Mouse (Mus musculus) common myeloid progenitor, adult 5-6 weeks (primary cell): ENCODE results near the gene Gp9. TPM values are rescaled to one million over a fixed set of nuclear protein-coding genes. Genes with fewer than 3 reads are reported as not detected.
A peak's percentile ranks its signal among the peaks of the same experiment; 100 is the strongest.

Experiments used
- ATAC-seq: replicated peaks from 2 replicates; pipeline ENCODE4 v1.8.0; 2016; ENCODE audit warnings: low read depth, mild to moderate bottlenecking, moderate TSS enrichment, inconsistent platforms; ENCODE audit not compliant: poor library complexity, severe bottlenecking
- total RNA-seq: library from RNA; stranded (forward); fragments of 200-1000, 187-1606 nt; gene quantifications from 2 replicates; pipeline ENCODE4 v1.2.3, GENCODE M21; 2017

Gene Gp9
- total RNA-seq, 1 experiment from 2014 or later = 13.4 TPM

- ATAC-seq = peak; percentile 73
Measured at GRCm38 (mm10) chr6:87806028-87806427, 28.2 kb downstream of the Gp9 start.

GRCm38 (mm10) chr6:87806857-87807256 is 29.0 kb downstream of the Gp9 start:
- no peak for ATAC-seq

GRCm38 (mm10) chr6:87807735-87808440 is 30.0 kb downstream of the Gp9 start:
- ATAC-seq = no peak

GRCm38 (mm10) chr6:87808521-87808920 is 30.6 kb downstream of the Gp9 start:
- ATAC-seq = no peak

- no peak for ATAC-seq
Measured at GRCm38 (mm10) chr6:87809144-87809543, 31.3 kb downstream of the Gp9 start.

GRCm38 (mm10) chr6:87809651-87810161 is 31.8 kb downstream of the Gp9 start:
- no peak for ATAC-seq

GRCm38 (mm10) chr6:87810311-87810710 is 32.4 kb downstream of the Gp9 start:
- no peak for ATAC-seq

- ATAC-seq = peak; percentile 34
Measured at GRCm38 (mm10) chr6:87810713-87811669, 33.1 kb downstream of the Gp9 start.

- ATAC-seq = peak; percentile 74
Measured at GRCm38 (mm10) chr6:87811675-87812338, 33.9 kb downstream of the Gp9 start, which contains the start of gene Rab43. Rab43 (minus strand) TSS chr6:87812164.

GRCm38 (mm10) chr6:87812656-87813055 is 34.8 kb downstream of the Gp9 start:
- no peak for ATAC-seq

GRCm38 (mm10) chr6:87814486-87814885 is 36.6 kb downstream of the Gp9 start:
- no peak for ATAC-seq

GRCm38 (mm10) chr6:87820366-87820765 is 42.5 kb downstream of the Gp9 start:
- no peak for ATAC-seq

Other genes with a start within 250 kb of the Gp9 start
- 32.7 and 44.2 TPM in 2 replicates for gene Arhgap25, start 244.8 kb upstream of the Gp9 start, total RNA-seq
- 0.46 TPM in 1 of 2 replicates, not detected in the other for gene Prokr1, start 187.3 kb upstream of the Gp9 start, total RNA-seq
- 36.5 and 42.4 TPM in 2 replicates for gene Aplf, start 105.9 kb upstream of the Gp9 start, total RNA-seq
- 5.4 and 9.5 TPM in 2 replicates for gene Efcc1, start 47.2 kb upstream of the Gp9 start, total RNA-seq
- gene Rab43, start 34.1 kb downstream of the Gp9 start, total RNA-seq = 7.1 and 10.1 TPM in 2 replicates
- 16.3 and 25.1 TPM in 2 replicates for gene Gm45140, start 57.7 kb downstream of the Gp9 start, total RNA-seq
- 140 and 162 TPM in 2 replicates for gene Isy1, start 60.7 kb downstream of the Gp9 start, total RNA-seq
- 1,356 and 1,403 TPM in 2 replicates for gene Cnbp, start 73.0 kb downstream of the Gp9 start, total RNA-seq
- 54.9 and 59.2 TPM in 2 replicates for gene Copg1, start 109.7 kb downstream of the Gp9 start, total RNA-seq
- gene Hmces, start 135.9 kb downstream of the Gp9 start, total RNA-seq = 44.9 and 47.6 TPM in 2 replicates
- 3.2 TPM in 1 of 2 replicates, not detected in the other for gene H1fx, start 203.6 kb downstream of the Gp9 start, total RNA-seq